Mouse (Mus musculus): ENCODE results near the gene Dad1. TPM values are rescaled to one million over a fixed set of nuclear protein-coding genes. Genes with fewer than 3 reads are reported as not detected.

Gene Dad1
- polyA plus RNA-seq, 1 experiment from 2014 or later = 374 TPM

DNA sequence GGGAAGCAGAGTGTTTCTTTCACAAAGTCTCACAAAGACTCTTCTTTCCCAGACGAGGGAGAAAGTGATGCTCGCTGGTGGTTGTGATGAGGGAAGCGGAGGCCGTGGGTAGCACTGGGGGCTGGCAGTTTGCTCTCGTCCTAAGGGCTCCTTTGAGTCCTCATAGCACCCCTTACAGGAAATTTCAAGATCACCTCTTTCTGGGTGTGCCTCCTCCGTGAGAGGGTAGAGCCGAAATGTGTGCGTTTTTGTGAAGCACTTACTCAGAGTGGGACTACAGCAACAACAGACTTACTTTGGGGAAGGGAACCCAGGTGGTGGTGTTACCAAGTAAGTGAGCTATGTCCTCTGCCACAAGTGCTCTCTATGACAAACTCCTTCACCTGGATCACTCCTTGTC, 42.7 kb downstream of the Dad1 start:
- ATAC-seq (ENCODE audit: low FRiP score, low read depth) = no peak
- Histone ChIP-seq H3K27me3 (no peaks in the 10 kb centered on the region), H3K9me3 (no peaks in the 10 kb centered on the region), H3K9ac (no peak overlapping the region), H3K36me3 (no peaks in the 10 kb centered on the region), H3K27ac (replicated peaks) (no peak overlapping the region), H3K4me1 (replicated peaks) (no peaks in the 10 kb centered on the region), H3K4me3 (no peak overlapping the region), H3K4me2 (no peak overlapping the region)
- 87% methylated on average over 8 of the region's 8 CpGs for WGBS

DNA sequence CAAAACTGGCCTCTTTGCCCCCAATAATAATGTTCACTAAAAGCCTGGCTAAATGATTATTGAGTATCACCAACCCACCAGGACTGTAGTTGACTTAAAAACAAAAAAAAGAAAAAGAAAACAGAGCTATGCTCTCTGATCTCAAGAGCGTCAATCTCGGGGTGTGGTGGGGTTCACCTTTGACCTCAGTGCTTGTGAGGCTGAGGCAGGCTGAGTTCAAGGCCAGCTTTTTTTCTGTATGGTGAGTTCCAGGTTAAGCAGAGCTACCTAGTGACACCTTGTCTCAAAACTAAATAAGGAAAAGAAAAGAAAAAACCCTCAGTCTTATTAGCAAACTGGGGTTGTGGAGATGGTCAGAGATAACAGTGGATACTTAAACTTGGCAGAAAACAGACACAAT, 43.5 kb downstream of the Dad1 start:
- H3K27ac ChIP-seq (replicated peaks) = no peak overlapping the region
- H3K4me2 ChIP-seq = no peak overlapping the region
- 95% methylated on average over 2 of the region's 2 CpGs for WGBS
- no peaks in the 10 kb centered on the region for H3K36me3 ChIP-seq
- no peaks in the 10 kb centered on the region for H3K4me1 ChIP-seq (replicated peaks)
- H3K9me3 ChIP-seq = no peaks in the 10 kb centered on the region
- H3K9ac ChIP-seq = no peak overlapping the region
- no peak for ATAC-seq (ENCODE audit: low FRiP score, low read depth)
- H3K27me3 ChIP-seq = no peaks in the 10 kb centered on the region
- no peak overlapping the region for H3K4me3 ChIP-seq

GRCm38 (mm10) chr14:54209932-54210331, 44.0 kb downstream of the Dad1 start:
- 76% methylated on average over 5 of the region's 5 CpGs for WGBS
- no peaks in the 10 kb centered on the region for H3K27me3 ChIP-seq
- H3K4me1 ChIP-seq (replicated peaks) = no peaks in the 10 kb centered on the region
- no peaks in the 10 kb centered on the region for H3K9me3 ChIP-seq
- no peak overlapping the region for H3K4me2 ChIP-seq
- peak; percentile 34; the same call in 1 of the 2 replicates for ATAC-seq (ENCODE audit: low FRiP score, low read depth)
- no peak overlapping the region for H3K9ac ChIP-seq
- H3K4me3 ChIP-seq = no peak overlapping the region
- no peaks in the 10 kb centered on the region for H3K36me3 ChIP-seq
- no peak overlapping the region for H3K27ac ChIP-seq (replicated peaks)

DNA sequence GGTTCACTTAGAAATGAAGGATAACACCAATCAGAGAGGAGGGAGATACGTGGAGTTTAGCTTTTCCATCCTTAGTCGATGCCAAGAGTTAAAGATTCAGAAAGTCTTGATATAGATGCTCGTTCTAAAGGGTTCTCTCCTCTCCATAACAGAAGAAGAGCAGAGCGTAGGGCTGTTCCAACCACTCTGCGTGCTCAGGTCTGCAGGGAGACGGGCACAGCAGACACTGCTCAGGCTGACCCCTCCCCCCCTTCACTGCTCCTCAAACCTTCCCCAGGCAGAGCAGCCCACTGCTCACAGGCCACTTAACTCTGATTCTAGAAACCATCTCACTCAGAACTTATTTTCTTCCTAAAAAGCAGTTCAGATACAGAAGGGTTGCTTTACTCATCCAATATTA, 45.2 kb downstream of the Dad1 start:
- H3K9me3 ChIP-seq = no peaks in the 10 kb centered on the region
- WGBS = 75% methylated on average over 6 of the region's 6 CpGs
- H3K4me3 ChIP-seq = no peak overlapping the region
- ATAC-seq (ENCODE audit: low FRiP score, low read depth) = no peak
- H3K4me1 ChIP-seq (replicated peaks) = no peaks in the 10 kb centered on the region
- H3K36me3 ChIP-seq = no peaks in the 10 kb centered on the region
- no peak overlapping the region for H3K4me2 ChIP-seq
- no peak overlapping the region for H3K27ac ChIP-seq (replicated peaks)
- H3K9ac ChIP-seq = no peak overlapping the region
- no peaks in the 10 kb centered on the region for H3K27me3 ChIP-seq

DNA sequence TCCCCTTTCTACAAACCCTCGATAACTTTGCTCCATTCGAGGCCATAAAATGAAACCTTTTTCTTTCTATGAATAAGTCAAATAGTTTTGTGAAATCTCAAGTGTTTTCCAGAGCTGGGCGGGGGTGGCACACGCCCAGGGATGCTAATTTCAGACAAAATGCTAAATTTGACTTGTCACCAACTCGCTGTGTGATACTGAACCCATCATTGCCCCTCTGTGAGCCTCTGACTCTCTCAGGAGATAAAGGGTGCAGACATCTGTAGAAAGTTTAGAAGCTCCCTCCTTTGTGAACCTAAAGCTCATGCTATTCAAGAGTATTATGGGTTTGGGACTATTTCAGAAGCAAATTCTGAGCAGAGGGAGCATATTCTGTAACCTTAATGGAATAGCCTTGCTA, 46.0 kb downstream of the Dad1 start:
- 85% methylated on average over 5 of the region's 5 CpGs for WGBS
- H3K9me3 ChIP-seq = no peaks in the 10 kb centered on the region
- ATAC-seq (ENCODE audit: low FRiP score, low read depth) = no peak

GRCm38 (mm10) chr14:54206750-54207550, 47.0 kb downstream of the Dad1 start:
- no peak overlapping the region for H3K27ac ChIP-seq (replicated peaks)
- WGBS = 73% methylated on average over 15 of the region's 15 CpGs
- H3K36me3 ChIP-seq = no peaks in the 10 kb centered on the region
- ATAC-seq (ENCODE audit: low FRiP score, low read depth) = no peak
- no peak overlapping the region for H3K4me3 ChIP-seq
- H3K9me3 ChIP-seq = no peaks in the 10 kb centered on the region
- no peak overlapping the region for H3K4me2 ChIP-seq
- no peaks in the 10 kb centered on the region for H3K4me1 ChIP-seq (replicated peaks)
- no peak overlapping the region for H3K9ac ChIP-seq
- H3K27me3 ChIP-seq = no peaks in the 10 kb centered on the region

More for the DNA sequence above, 46.0 kb downstream of the Dad1 start:
- Histone ChIP-seq H3K9ac (no peak overlapping the region), H3K4me1 (replicated peaks) (no peaks in the 10 kb centered on the region), H3K36me3 (no peaks in the 10 kb centered on the region), H3K4me3 (no peak overlapping the region), H3K27me3 (no peaks in the 10 kb centered on the region), H3K4me2 (no peak overlapping the region), H3K27ac (replicated peaks) (no peak overlapping the region)

DNA sequence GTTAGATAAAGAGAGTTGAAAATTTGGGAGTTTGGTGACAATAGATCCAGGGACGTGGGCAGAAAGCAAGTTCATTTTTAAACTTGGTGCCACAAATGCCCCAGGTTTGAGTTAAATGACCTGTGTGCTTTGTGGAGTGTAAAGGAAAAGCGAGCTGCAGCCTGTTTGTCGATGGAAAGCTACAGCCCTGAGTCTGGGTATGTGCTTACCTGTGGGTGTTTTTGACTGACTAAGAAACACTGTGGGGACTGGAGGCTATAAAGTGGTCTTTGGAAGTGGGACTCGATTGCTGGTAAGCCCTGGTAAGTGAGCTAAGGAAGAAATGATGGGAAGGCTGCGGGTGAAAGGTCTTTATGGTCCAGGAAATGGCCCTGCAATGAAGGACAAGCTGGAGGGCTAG, 47.6 kb downstream of the Dad1 start:
- no peak for ATAC-seq (ENCODE audit: low FRiP score, low read depth)
- H3K27me3 ChIP-seq = no peaks in the 10 kb centered on the region
- no peak overlapping the region for H3K4me3 ChIP-seq

DNA sequence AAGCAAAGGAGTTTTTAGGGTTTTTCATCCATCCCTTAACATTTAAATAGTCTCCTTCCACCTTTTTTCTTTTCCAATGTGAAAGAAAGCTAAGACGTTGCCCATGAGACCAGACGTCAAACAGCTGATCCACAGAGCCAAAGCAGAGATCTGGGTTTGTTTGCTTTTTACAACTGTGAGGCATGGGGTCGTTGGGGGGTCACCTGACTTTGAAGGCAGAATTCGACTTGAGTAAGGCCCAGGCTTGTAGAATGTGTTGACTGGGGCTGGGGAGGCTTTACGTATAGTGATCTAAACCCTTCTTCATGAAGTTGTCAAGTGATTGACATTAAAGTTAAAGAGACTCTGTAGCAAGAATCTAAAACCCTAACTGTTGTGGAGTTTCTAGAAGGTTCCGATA, 48.0 kb downstream of the Dad1 start:
- Histone ChIP-seq H3K9me3 (no peaks in the 10 kb centered on the region), H3K4me2 (no peak overlapping the region), H3K27ac (replicated peaks) (no peak overlapping the region), H3K4me3 (no peak overlapping the region), H3K27me3 (no peaks in the 10 kb centered on the region), H3K9ac (no peak overlapping the region), H3K4me1 (replicated peaks) (no peaks in the 10 kb centered on the region), H3K36me3 (no peaks in the 10 kb centered on the region)
- ATAC-seq (ENCODE audit: low FRiP score, low read depth) = no peak
- WGBS = 61% methylated on average over 6 of the region's 6 CpGs

More for the DNA sequence above, 47.6 kb downstream of the Dad1 start:
- no peak overlapping the region for H3K27ac ChIP-seq (replicated peaks)
- no peaks in the 10 kb centered on the region for H3K9me3 ChIP-seq
- H3K4me1 ChIP-seq (replicated peaks) = no peaks in the 10 kb centered on the region
- no peak overlapping the region for H3K4me2 ChIP-seq
- no peaks in the 10 kb centered on the region for H3K36me3 ChIP-seq
- H3K9ac ChIP-seq = no peak overlapping the region
- WGBS = 87% methylated on average over 5 of the region's 5 CpGs

- no peak overlapping the region for H3K4me2 ChIP-seq
- H3K9ac ChIP-seq = no peak overlapping the region
- H3K27me3 ChIP-seq = no peaks in the 10 kb centered on the region
- H3K27ac ChIP-seq (replicated peaks) = no peak overlapping the region
- no peak for ATAC-seq (ENCODE audit: low FRiP score, low read depth)
- H3K4me3 ChIP-seq = no peak overlapping the region
- no peaks in the 10 kb centered on the region for H3K4me1 ChIP-seq (replicated peaks)
- no peaks in the 10 kb centered on the region for H3K9me3 ChIP-seq
- 42% methylated on average over 4 of the region's 4 CpGs for WGBS
- H3K36me3 ChIP-seq = no peaks in the 10 kb centered on the region
These were observed 49.1 kb downstream of the Dad1 start for GRCm38 (mm10) chr14:54204786-54205185.

- Histone ChIP-seq H3K27me3 (no peaks in the 10 kb centered on the region), H3K27ac (replicated peaks) (no peak overlapping the region), H3K9me3 (no peaks in the 10 kb centered on the region), H3K4me2 (no peak overlapping the region), H3K4me3 (no peak overlapping the region), H3K4me1 (replicated peaks) (no peaks in the 10 kb centered on the region), H3K9ac (no peak overlapping the region), H3K36me3 (no peaks in the 10 kb centered on the region)
- WGBS = 90% methylated on average over 8 of the region's 8 CpGs
- no peak for ATAC-seq (ENCODE audit: low FRiP score, low read depth)
These were observed 49.6 kb downstream of the Dad1 start for GRCm38 (mm10) chr14:54204311-54204710.

DNA sequence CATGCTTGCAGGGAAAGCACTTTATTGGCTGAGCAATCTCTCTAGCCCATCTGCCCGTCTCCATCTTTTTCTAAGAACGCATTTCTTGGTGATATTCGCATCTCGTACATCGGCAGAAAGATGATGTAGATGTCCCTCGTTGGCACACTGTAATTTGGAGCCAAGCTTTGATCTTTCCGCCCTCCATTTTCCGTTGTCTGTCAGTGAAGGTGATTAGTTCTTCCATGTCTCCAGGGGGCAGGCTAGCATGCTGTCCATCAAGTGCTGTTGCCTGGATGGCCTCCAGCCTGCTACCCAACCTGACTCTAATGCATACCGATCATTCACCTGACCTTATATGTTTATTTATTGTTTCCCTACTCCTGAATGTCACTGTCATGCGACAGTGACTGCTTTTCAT, 50.1 kb downstream of the Dad1 start:
- no peak for ATAC-seq (ENCODE audit: low FRiP score, low read depth)
- no peaks in the 10 kb centered on the region for H3K27me3 ChIP-seq
- WGBS = 84% methylated on average over 10 of the region's 10 CpGs
- no peak overlapping the region for H3K9ac ChIP-seq
- H3K4me3 ChIP-seq = no peak overlapping the region
- no peak overlapping the region for H3K4me2 ChIP-seq
- no peaks in the 10 kb centered on the region for H3K9me3 ChIP-seq
- no peaks in the 10 kb centered on the region for H3K36me3 ChIP-seq
- H3K27ac ChIP-seq (replicated peaks) = no peak overlapping the region
- no peaks in the 10 kb centered on the region for H3K4me1 ChIP-seq (replicated peaks)

DNA sequence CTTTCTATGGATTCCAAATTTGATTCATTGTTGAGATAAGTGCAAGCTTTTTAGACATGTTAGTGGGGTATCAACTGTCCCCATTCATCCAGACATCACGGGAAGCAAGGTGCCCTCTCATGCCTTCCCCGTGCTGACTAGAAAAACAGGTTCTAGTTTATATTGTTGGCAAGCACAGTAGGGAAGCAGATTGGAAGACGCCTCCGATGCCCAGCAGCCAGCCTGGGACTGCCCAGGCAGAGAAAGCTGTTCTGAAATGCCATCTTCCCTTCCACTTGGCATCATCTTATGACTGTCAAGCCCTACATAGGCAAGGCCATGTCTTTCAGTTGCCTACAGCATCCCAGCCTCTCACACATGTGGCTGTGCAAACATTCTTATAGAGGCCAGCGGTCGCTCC, 50.7 kb downstream of the Dad1 start:
- Histone ChIP-seq H3K27ac (replicated peaks) (no peak overlapping the region), H3K4me2 (no peak overlapping the region), H3K27me3 (no peaks in the 10 kb centered on the region), H3K36me3 (no peaks in the 10 kb centered on the region), H3K9me3 (no peaks in the 10 kb centered on the region), H3K4me1 (replicated peaks) (no peaks in the 10 kb centered on the region), H3K4me3 (no peak overlapping the region), H3K9ac (no peak overlapping the region)
- 97% methylated on average over 6 of the region's 6 CpGs for WGBS
- ATAC-seq (ENCODE audit: low FRiP score, low read depth) = no peak

DNA sequence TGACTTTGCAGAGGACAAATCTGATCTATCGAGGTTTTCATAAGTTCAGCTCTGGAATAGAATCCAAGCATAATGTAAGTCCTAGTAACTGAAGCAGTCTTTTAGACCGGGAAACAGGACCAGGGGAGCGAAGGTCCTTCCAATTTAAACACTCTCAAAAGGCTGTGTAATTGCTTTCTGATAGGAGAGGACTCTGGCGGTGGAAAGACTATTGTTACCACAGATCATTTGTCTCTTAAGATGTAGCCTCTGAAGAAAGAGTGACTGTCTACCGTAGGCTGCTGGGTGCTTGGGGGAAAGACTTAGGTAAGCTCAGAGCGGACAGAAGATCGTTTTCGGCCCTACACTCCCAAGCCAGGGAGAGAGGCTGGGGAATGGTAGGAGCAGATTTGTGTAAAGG, 53.5 kb downstream of the Dad1 start:
- 54% methylated on average over 8 of the region's 8 CpGs for WGBS
- no peak for ATAC-seq (ENCODE audit: low FRiP score, low read depth)
- Histone ChIP-seq H3K27ac (replicated peaks) (no peak overlapping the region), H3K27me3 (no peaks in the 10 kb centered on the region), H3K4me2 (no peak overlapping the region), H3K4me3 (no peak overlapping the region), H3K4me1 (replicated peaks) (no peaks in the 10 kb centered on the region; the same call in 1 of the 2 replicates), H3K9me3 (no peaks in the 10 kb centered on the region), H3K36me3 (no peaks in the 10 kb centered on the region), H3K9ac (no peak overlapping the region)

All from hindbrain, embryonic 15.5 days (tissue).